Mouse (Mus musculus): ENCODE measurements around the gene Spag6. TPM values are rescaled to one million over a fixed set of nuclear protein-coding genes. Genes with fewer than 3 reads are reported as not detected.

The Spag6 gene
- total and polyA plus RNA-seq, 3 experiments = 0.10 TPM; not detected in 2

DNA sequence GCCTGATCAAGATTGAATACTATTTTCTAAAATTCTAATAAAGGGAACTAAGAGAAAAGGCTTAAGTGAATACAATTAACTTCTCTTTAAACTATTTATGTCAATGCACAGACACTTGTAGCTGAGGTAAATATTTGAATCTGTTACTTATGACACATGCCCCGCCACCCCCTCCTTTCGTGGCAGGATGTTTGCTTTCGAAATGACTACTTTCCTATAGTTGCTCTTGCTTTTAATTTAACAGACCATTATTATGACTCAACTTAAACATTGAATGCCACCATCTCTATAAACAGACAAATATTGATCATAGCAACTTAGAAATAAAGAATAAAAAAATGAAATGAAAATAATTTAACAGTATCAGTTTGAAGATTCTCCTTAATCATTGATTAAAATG, 29.8 kb upstream of the Spag6 start:
- H3K9ac ChIP-seq (ENCODE audit: control insufficient read depth, low read depth, low read length, poor library complexity, severe bottlenecking) = no peak overlapping the region

DNA sequence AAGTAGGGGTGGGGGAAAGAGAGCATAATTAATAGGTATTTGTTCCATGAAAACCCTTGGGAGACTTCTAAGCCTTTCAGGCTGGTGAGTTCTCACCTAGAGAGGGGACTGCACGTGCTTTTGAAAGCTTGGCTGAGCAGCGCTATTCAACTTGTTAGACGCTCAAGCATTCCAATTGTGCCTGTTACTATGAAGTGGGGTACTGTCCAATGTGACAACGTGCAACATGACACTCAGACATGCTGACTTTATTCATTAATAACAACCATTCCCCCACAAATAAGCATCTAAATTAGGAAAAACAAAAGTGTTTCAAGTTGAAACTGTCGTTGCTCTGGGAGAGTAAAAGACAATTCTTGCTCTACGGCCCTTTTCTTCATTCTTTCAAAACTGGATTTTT, 22.8 kb upstream of the Spag6 start:
- no peak for DNase-seq (ENCODE audit: low read depth, low spot score)
- Histone ChIP-seq H3K4me3 (ENCODE audit: control insufficient read depth in 1 of 2, insufficient read depth in 1 of 2, low read depth in 2 of 2, low read length in 2 of 2) (no peak overlapping the region), H3K9ac (ENCODE audit: control insufficient read depth, low read depth, low read length, poor library complexity, severe bottlenecking) (no peak overlapping the region), H3K27ac (ENCODE audit: control insufficient read depth, low read depth, low read length) (no peak overlapping the region), H3K27me3 (ENCODE audit: control insufficient read depth in 1 of 2, insufficient read depth in 2 of 2, low read length in 2 of 2) (peaks cover 15 to 42% of the 10 kb centered on the region in 2 experiments), H3K9me3 (replicated peaks; ENCODE audit: insufficient read depth, low read length) (no peaks in the 10 kb centered on the region), H3K36me3 (ENCODE audit: control insufficient read depth in 1 of 2, insufficient read depth in 2 of 2, low read length in 2 of 2) (peaks cover 0 to 17% of the 10 kb centered on the region in 2 experiments; a peak in 2 of 4 replicates), H3K79me2 (ENCODE audit: control insufficient read depth, insufficient read depth, low read length, poor library complexity) (peaks cover 4% of the 10 kb centered on the region), H3K4me1 (ENCODE audit: control insufficient read depth in 1 of 2, insufficient read depth in 2 of 2, low read length in 2 of 2) (peaks cover 13% of the 10 kb centered on the region in 2 experiments)
- TF ChIP-seq POLR2AphosphoS2 (IDR thresholded peaks at IDR 0.05; ENCODE audit: low read length) (no peak), SIN3A (IDR thresholded peaks at IDR 0.05; ENCODE audit: low read length) (0 out of 2 replicates have a peak, but pooled peaks have one; percentile 24), CHD2 (IDR thresholded peaks at IDR 0.05; ENCODE audit: low read length) (no peak), ZNF384 (IDR thresholded peaks at IDR 0.05; ENCODE audit: low read depth, low read length) (0 out of 2 replicates have a peak, but pooled peaks have one; percentile 16)

More for the DNA sequence above, 29.8 kb upstream of the Spag6 start:
- Histone ChIP-seq H3K4me1 (ENCODE audit: control insufficient read depth in 1 of 2, insufficient read depth in 2 of 2, low read length in 2 of 2) (no peaks in the 10 kb centered on the region), H3K4me3 (ENCODE audit: control insufficient read depth in 1 of 2, insufficient read depth in 1 of 2, low read depth in 2 of 2, low read length in 2 of 2) (no peak overlapping the region), H3K36me3 (ENCODE audit: control insufficient read depth in 1 of 2, insufficient read depth in 2 of 2, low read length in 2 of 2) (no peaks in the 10 kb centered on the region), H3K27ac (ENCODE audit: control insufficient read depth, low read depth, low read length) (no peak overlapping the region), H3K27me3 (ENCODE audit: control insufficient read depth in 1 of 2, insufficient read depth in 2 of 2, low read length in 2 of 2) (peaks cover 8 to 30% of the 10 kb centered on the region in 2 experiments), H3K9me3 (replicated peaks; ENCODE audit: insufficient read depth, low read length) (no peaks in the 10 kb centered on the region), H3K79me2 (ENCODE audit: control insufficient read depth, insufficient read depth, low read length, poor library complexity) (no peaks in the 10 kb centered on the region)
- no peak for DNase-seq (ENCODE audit: low read depth, low spot score)
- TF ChIP-seq SIN3A (IDR thresholded peaks at IDR 0.05; ENCODE audit: low read length) = no peak

- Histone ChIP-seq H3K79me2 (ENCODE audit: control insufficient read depth, insufficient read depth, low read length, poor library complexity) (peaks cover 12% of the 10 kb centered on the region), H3K27ac (ENCODE audit: control insufficient read depth, low read depth, low read length) (peak within 1 kb of the TSS; percentile 52), H3K27me3 (ENCODE audit: control insufficient read depth in 1 of 2, insufficient read depth in 2 of 2, low read length in 2 of 2) (peaks cover 12 to 30% of the 10 kb centered on the region in 2 experiments), H3K9me3 (replicated peaks; ENCODE audit: insufficient read depth, low read length) (no peaks in the 10 kb centered on the region), H3K4me3 (ENCODE audit: control insufficient read depth in 1 of 2, insufficient read depth in 1 of 2, low read depth in 2 of 2, low read length in 2 of 2) (peak within 1 kb of the TSS; percentile 81 to 83), H3K4me1 (ENCODE audit: control insufficient read depth in 1 of 2, insufficient read depth in 2 of 2, low read length in 2 of 2) (peaks cover 13% of the 10 kb centered on the region in 2 experiments), H3K9ac (ENCODE audit: control insufficient read depth, low read depth, low read length, poor library complexity, severe bottlenecking) (peak within 1 kb of the TSS; percentile 96), H3K36me3 (ENCODE audit: control insufficient read depth in 1 of 2, insufficient read depth in 2 of 2, low read length in 2 of 2) (peaks cover 0 to 17% of the 10 kb centered on the region in 2 experiments; a peak in 2 of 4 replicates)
- TF ChIP-seq MEF2A (IDR thresholded peaks at IDR 0.05; ENCODE audit: extremely low read depth, insufficient replicate concordance, low read depth, low read length, poor library complexity, severe bottlenecking) (no peak), ELF1 (IDR thresholded peaks at IDR 0.05; ENCODE audit: low read depth, low read length) (no peak), TCF12 (IDR thresholded peaks at IDR 0.05; ENCODE audit: low read depth, low read length) (peak; percentile 26; the same call in 1 of the 2 replicates), ETS1 (IDR thresholded peaks at IDR 0.05; ENCODE audit: low read depth, low read length) (0 out of 2 replicates have a peak, but pooled peaks have one; percentile 53), RCOR1 (IDR thresholded peaks at IDR 0.05; ENCODE audit: low read depth, low read length) (no peak), UBTF (IDR thresholded peaks at IDR 0.05; ENCODE audit: borderline replicate concordance, insufficient read depth, low read depth, low read length) (peak; percentile 60; the same call in 1 of the 2 replicates), JUND (IDR thresholded peaks at IDR 0.05; ENCODE audit: low read depth, low read length) (no peak), BHLHE40 (IDR thresholded peaks at IDR 0.05; ENCODE audit: borderline replicate concordance, low read depth, low read length) (peak; percentile 54; the same call in 1 of the 2 replicates), USF1 (IDR thresholded peaks at IDR 0.05; ENCODE audit: low read depth, low read length) (peak; percentile 96), TBP (IDR thresholded peaks at IDR 0.05; ENCODE audit: low read depth, low read length) (peak; percentile 31; the same call in 1 of the 2 replicates), POLR2A (IDR thresholded peaks at IDR 0.05; ENCODE audit: control insufficient read depth in 1 of 2, insufficient read depth in 1 of 2, low read depth in 1 of 2, low read length in 2 of 2, poor library complexity in 1 of 2) (peak; percentile 59 to 73; a peak in 2 of 4 replicates), NELFE (IDR thresholded peaks at IDR 0.05; ENCODE audit: low read depth, low read length) (peak; percentile 73), MYC (IDR thresholded peaks at IDR 0.05; ENCODE audit: low read depth, low read length) (0 out of 2 replicates have a peak, but pooled peaks have one; percentile 31), KAT2A (conservative IDR thresholded peaks at IDR 0.05; ENCODE audit: low read depth, low read length) (no peak), USF2 (IDR thresholded peaks at IDR 0.05; ENCODE audit: borderline replicate concordance in 1 of 2, insufficient read depth in 1 of 2, low read depth in 1 of 2, low read length in 2 of 2) (peak; percentile 20 to 76; a peak in 3 of 4 replicates), MXI1 (IDR thresholded peaks at IDR 0.05; ENCODE audit: low read depth, low read length) (peak; percentile 72; the same call in 1 of the 2 replicates), MYB (IDR thresholded peaks at IDR 0.05; ENCODE audit: low read depth, low read length) (no peak), HCFC1 (IDR thresholded peaks at IDR 0.05; ENCODE audit: low read depth, low read length) (peak; percentile 57; the same call in 1 of the 2 replicates), MAX (IDR thresholded peaks at IDR 0.05; ENCODE audit: low read length) (peak; percentile 93)
- DNase-seq (ENCODE audit: low read depth, low spot score) = peak; percentile 84
These were observed 21.6 kb upstream of the Spag6 start, which contains the start of gene Commd3 for GRCm38 (mm10) chr2:18672133-18672765. Commd3 (plus strand) TSS chr2:18672384.

All from MEL (cell line).